Mouse (Mus musculus) kidney, postnatal 36 days (tissue): Measurements from ENCODE around the gene Suclg2.
A peak's percentile ranks its signal among the peaks of the same experiment; 100 is the strongest.

Source experiments
- DNase-seq, 2 experiments: peaks; one replicate each; pipeline ENCODE4 v3.0.0; 2021 to 2022; ENCODE audit warnings: mixed read lengths in 2 of 2

The Suclg2 gene

DNA sequence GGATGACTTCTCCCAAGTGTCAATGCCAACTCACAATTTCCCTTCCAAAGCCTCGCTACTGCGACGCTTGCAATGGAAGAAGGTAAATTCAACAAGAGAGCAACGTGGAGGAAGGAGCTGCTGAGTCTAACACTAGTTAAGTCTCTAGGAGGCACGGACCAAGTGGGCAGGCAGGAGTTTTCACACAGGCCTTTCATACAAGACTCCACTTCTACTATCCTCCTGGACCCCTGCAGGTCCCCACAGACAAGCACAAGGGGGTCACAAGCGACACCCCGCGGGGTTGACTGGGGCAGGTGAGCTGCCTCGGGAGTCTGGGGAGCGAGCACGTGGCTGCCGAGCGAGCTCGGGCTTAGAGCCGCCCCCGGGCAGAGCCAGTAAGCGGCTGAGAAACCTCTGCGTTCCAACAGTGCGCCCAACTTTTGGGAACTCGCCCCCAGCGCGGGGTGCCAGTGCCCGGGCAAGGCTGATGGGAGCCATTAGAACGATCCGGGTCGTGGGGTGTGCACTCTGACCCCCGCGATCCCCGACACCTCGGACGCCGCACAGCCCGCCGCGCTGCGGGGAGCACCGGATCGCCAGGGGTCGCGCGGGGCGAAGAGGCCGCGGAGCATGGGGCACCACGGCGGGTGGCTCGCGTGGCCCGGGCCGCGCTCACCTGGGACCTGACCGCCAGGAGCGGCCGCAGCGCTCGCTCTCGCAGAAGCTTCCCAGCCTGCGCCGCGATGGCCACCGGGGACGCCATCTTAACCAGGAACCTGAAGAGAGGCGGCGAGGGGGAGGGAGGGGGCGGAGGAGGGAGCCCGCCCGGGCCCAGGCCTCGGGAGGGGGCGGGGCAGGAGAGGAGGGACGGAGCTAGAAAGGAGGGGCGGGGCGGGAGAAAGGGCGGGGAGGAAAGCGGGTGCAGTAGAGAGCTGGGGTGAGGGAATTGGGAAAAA is at the start of gene Suclg2:
TSS of gene Suclg2 (minus strand) at position 770 of the 938 bp plus-strand sequence.
- peak; percentile 85 to 96 for DNase-seq

DNA sequence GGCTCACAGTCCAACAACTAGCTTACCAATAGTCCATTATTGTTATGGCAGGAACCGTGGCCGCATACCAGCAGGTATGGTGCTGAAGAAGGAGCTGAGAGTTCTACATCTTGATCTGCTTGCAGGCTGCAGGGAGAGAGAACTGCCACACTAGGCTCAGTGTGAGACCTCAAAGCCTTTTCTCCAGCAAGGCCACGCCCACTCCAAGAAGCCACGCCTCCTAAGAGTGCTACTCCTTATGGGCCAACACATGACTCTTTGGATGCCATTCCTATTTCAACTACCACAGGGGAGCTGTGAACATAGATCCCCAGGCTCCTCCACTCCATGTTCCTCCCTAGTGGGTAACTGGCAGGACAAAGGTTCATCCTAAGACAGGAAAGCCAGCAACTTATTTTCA is 48.0 kb upstream of the Suclg2 start:
- peak in 1 of 2 experiments; percentile 20 for DNase-seq

DNA sequence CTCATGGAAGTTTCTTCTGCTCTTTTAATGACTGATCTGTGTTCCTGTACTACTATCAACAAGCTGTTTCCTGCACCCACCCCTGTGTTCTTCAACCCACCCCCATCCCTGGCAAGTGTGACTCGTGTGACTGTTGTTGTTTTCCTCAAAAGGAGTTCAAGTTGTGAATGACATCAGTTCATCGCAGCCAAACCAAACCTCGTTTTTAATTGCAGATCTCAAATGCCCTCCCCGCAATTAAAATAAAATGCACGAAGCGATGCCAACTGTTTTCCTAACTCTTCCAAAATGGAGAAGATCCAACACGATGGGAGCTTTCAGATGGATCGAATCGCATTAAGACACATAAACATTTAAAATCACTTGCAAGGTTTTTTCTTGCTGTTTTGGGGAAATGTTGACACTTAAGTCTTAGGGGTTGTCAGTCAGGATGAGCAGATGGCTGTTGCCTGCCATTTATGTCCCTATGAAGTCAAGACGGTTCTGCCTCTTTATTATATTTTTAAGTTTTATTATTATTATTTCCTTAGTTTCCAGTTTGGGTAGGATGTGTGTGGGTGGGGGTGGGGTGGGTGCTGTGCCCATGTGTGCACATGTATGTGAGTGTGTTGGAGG is 41.1 kb upstream of the Suclg2 start:
- DNase-seq: no peak

DNA sequence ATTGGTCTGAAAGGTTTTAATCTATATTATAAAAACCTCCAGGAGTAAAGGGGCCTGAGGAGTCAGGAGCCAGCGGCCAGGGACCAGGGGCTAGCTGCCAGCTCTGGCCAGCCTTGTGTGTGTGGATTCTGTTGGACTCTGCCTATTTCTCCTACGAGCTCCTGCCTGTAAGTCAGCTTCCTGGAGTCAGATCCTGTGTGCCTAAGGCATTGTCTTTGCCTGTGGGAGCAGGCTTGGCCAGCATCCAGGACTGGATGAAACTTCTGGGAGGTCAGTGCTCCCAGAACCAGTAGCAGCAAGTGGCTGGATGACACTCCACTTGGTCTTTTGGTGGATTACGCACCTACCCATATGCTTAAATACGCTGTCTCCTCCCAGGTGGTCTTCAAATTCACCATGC is 23.8 kb upstream of the Suclg2 start:
- DNase-seq: peak; percentile 5 to 58

DNA sequence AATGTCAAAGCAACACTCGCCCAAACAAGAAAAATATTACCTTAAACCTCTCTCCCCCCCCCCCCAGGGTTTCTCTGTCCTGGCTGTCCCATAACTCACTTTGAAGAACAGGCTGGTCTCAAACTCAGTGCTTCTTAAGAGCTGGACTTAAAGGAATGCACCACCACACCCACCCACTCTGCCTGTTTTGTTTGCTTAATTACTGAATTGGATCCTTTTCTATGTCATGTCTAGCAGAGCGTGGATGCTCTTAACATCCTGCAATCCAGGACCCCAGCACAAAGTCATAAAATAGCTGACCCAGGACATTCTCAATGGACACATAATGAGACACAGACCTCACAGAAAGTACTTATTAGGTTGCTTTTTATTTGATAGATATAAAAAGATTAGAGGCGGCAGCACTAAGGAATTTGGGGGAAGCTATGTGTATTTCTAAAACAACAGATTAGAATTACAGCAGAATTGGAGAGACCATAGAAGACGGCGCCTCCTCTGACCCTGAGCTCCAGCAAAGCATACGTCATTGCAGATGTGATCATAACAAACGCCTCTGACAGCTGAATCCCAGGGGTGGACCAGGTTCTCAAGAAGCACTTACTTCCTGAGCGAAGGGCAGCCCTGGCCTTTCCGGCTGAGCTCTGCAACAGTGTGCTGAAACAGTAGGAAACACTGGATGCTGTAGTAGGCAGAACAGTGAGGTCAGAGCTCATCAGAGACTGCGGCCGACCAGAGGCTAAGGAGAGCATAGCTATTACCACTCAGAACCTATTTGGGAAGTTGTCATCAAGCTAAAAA is 13.2 kb upstream of the Suclg2 start:
- DNase-seq: peak in 1 of 2 experiments; percentile 30

DNA sequence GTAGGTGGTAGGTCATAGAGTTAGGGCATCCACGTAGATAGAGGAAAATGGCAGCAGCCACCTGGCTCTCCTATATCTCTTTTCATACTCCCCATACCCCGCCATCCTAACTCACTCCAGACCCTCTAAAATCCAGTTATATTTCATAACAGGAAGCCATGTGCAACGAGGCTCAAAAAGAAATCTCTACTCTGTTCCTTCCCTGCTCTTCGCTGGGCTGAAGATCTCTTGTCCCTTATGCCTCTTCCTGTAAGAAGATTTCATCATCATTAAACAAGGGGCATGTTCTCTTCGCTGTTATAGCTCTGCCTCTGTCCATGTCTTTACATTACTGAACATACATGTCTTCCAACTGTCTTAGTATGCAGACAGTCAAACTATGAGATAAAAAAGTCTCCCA is 10.8 kb upstream of the Suclg2 start:
- DNase-seq: no peak

DNA sequence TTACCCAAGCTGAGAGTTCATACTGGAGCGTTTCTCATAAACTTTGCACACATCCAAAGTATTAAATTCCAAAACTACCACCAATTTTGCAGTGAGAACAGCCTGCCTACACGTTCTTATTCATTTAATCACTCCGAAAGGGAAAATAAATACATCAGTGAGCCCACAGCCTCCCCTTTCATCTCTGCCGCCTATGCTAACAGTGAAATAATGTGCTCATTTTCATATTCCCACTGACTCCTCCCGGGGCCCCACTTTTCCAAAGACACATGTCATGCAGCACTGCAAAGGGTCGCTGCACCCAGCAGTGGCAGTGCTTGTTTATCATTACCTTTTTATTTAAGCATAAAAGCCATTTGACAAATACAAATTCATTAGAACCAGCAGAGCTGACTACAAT is 6.7 kb upstream of the Suclg2 start:
- DNase-seq: no peak

DNA sequence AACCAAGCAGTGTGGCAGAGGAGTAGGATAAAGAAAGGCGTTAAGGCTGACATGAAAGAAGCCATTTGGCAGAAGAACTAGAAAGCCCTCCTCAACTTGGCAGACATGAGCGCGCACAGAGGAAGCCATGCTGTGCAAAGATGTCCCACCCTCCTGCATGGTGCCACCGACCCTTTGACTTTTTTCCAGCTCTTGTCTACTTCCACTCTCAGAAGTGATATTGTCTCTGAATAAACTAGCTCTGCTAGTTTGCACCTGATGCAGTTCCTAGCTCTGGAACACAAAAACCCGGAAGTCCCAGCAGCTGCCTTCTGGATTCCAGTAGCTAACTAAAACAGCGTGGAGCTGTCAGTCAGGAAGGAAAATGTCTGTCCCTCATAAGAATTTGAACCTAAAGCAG is 4.8 kb upstream of the Suclg2 start:
- DNase-seq: no peak

DNA sequence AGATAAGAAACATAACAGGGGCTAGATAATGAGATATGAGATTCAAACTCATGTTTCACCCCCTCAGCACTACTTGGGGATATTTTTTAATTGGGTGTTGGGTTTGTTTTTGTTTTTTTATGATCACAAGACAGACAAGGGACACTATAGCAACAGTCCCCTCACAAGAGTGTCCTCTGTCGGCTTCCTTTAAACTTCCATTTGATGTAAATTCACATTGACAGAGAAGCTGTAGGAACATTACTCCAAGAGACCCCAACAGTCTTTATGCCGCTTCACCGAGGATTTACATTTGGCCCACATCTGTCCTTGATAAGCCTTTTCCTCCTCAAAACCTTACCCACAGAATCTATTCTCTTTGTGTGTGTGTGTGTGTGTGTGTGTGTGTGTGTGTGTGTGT is 1.2 kb upstream of the Suclg2 start:
- DNase-seq: no peak

DNA sequence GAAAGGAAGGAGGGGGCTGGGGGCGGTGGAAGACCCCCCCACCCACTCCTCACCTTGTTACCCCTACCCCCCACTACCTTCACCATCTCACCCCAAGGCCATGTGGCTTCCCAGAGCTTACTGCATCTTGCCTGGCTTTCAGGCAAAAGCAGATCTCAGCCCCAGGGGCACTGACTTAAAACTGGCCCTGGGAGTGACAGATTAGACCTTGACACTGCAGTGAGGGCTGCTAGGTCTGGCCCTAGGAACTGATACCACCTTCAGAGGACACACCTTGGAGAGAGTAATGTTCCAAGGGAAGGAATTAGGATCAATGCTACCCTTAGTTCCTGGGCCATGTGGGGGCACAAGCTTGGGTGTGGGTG is 351 bp upstream of the Suclg2 start:
- DNase-seq: no peak

DNA sequence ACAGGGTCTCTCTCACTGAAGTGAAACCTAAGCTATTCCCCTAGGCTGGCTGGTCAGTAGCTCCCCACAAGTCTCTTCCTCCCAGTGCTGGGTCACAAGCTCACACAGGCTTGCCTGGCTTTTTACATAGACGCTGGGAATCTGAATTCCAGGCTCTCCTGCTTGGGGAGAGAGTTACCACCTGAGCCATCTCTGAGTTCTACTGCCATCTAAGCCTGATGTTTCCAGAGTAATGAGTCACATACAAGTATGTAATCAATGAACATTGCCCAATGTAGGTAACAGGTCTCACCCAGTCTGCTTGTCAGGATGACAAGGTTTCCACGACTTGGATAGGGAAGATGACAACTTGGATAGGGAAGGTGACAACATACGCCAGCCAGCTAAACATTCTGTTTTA is 1.5 kb downstream of the Suclg2 start:
- DNase-seq: no peak

DNA sequence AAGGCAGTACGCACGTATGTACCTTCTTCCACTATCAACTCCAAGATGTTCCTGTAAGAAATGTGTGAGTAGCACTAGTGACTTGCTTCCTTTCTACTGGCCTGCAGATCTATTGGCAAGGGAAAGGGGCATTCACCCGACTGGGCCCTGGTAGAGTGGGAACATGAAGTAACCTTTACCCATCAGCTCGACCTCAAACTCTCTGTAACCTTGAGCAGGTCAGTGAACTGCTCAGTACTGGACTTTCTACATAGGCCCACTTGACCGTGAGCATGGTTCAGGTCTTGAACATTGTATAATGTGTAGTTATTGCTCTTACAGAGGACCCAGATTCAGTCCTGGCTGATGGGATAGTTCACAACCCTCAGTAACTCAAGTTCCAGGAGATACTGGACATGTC is 2.1 kb downstream of the Suclg2 start:
- DNase-seq: peak; percentile 57 to 77

DNA sequence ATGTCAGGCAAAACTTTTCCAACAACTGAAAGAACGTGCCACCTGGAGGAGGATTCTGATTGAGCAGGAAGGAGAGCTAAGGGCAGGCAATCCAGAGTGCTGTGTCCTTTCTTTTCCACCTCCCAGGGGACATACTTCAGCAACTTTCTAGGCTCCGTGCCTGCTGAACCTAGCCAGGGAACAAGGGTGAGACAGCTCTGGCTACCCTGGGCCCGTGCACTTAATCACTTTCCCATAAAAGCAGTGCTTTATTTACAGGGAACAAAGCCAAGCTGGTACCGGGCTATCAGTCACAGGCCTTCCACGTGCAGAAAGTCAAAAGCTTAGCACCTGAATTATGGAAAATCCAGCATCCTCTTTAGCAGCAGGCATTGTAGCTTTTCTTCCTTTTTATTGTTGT is 5.4 kb downstream of the Suclg2 start:
- peak; percentile 82 to 91 for DNase-seq

DNA sequence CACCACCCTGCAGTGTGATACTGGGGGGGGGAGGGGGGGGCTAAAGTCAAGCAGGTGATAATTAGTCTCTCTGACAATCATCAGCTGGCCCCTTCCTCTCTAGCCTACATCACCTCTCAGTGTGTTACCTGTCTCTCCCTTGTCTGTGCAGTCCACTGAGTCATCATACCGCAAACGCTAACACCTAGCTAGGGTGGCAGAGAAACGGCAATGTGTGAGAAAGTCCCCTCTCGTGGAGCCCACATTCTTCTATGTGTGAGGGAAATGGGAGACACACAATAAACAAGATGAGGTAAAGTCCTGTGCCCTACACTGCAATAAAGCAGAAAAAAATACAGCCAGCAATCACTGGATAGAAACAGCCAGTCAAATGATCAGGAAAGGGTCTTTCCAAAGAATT is 6.5 kb downstream of the Suclg2 start:
- no peak for DNase-seq

DNA sequence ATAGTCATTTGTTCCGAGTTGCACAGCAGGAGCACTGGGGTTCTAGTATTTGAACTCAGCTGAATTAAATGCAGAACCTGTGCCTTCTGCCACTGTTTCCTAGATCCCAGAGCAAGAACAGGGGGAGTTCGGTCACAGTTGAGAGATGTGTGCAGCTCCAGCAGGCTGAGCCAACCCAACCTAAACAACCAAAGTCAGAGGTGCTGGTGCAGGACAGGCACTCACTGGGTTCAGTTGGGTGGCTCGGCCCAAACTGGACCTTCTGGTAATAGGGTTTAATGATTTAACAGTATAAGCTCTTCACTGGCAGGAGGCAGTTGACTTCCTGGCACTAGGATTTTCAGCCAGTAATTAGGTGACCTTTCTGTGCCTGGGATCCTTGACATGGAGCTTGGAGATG is 6.9 kb downstream of the Suclg2 start:
- DNase-seq: peak; percentile 74 to 89

DNA sequence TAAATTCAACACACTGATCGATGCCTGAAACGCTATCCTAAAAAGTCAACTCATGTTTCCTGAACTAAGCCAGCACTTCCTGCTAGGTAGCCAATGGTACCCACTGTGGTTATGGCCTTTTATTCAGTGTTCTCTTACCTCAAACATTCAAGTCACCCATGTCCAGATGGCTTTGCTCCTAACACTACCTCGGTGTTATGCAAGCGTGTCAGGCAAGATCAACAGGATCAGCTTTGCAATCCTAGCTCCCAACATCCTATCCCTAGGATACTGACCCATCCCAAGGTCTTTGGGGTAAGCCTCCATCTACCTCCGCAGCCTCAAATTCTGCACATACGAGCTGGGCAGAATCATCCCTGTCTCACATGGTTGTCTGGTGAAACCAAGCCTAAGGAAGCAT is 7.7 kb downstream of the Suclg2 start:
- DNase-seq: no peak

DNA sequence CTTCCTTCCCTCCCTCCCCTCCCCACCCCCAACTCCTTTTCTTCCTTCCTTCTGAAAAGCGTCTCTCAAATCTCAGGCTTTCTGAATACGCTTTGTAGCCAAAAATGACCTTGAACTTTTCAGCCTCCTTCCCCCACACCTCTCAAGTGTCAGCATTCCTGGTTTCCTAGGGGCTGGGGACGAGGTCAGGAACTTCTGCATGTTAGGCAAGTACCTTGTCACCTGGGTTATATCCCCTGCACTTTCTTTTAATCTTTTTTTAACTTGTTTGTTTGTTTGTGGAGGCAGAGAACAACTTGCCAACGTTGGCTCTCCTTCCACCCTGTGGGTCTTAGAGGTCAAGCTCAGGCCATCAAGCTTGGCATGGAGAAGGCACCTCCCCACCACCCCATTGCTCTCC is 9.1 kb downstream of the Suclg2 start:
- DNase-seq: peak in 1 of 2 experiments; percentile 27

DNA sequence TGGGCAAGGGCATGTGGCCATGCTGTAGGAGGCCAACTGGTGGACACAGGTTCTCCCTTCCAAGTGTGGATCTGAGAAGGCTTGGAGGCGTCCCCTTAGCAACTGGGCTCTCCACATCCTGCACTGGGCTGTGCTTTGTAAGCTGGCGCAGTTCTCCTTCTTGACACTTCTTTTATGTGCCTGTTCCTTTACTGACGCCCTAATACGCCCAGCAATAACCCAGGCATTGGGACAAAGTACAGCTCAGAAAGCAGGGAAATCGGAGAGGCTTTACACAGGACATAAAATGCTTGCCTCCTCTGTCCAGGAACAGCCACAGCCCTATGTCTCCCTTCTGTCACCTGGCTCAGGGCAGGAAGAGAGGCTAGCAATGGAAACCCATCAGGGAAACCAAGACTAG is 9.5 kb downstream of the Suclg2 start:
- peak; percentile 31 to 41 for DNase-seq

DNA sequence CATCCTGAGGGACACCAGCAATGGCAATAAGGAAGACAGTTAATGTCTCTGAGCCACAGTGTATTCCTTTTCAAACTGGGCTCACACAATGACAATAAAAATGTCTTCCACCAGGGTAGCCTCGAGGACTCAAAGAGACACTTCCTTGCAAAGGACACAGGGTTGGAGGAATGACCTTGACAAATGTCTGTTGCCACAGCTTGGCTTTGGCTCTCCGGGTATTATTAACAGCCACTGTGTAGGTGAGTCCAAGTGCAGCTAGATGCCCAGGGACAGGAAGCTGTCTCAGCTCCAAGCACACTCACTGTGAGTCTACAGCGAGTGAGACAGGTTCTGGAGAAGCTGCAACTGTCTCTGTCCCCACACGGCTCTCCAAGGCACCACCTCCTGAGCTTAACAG is 14.0 kb downstream of the Suclg2 start:
- peak; percentile 34 to 42 for DNase-seq

DNA sequence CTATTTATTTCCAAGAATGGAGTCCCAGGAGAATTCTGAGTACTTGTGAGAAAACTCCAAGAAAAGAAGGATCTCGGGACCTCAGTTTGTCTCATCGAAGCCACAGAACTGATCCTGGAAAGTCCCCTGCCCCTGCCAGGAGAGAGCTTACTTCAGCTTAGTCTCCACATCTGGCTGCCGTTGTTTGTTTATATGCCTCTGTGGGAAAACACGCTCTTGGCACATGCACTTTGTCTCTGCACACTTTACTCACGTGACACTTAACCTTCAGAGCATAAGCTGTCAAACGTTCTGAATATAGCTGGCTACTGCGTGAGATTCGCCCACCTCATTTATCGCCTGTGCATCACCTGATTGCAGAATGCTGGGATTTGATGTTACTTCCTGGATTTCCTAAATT is 16.4 kb downstream of the Suclg2 start:
- peak; percentile 25 to 48 for DNase-seq

DNA sequence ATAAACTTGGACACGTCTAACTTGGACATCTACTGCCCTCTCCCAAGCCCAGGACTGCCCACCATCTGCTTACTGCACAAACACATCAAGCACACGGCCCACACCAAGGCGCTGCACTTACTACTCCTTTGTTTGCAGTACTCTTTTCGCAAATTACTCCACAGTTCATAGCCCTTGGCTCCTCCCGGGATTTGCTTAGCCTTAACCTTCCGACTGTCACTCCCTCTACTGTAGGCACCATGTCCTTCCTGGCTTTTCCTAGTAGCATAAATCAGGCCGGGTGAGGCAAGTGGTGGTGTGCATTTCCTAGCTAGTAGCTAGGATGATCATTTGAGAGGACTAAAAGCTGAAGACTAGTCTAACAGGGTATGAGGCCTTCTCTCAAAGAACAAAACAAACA is 16.8 kb downstream of the Suclg2 start:
- no peak for DNase-seq

DNA sequence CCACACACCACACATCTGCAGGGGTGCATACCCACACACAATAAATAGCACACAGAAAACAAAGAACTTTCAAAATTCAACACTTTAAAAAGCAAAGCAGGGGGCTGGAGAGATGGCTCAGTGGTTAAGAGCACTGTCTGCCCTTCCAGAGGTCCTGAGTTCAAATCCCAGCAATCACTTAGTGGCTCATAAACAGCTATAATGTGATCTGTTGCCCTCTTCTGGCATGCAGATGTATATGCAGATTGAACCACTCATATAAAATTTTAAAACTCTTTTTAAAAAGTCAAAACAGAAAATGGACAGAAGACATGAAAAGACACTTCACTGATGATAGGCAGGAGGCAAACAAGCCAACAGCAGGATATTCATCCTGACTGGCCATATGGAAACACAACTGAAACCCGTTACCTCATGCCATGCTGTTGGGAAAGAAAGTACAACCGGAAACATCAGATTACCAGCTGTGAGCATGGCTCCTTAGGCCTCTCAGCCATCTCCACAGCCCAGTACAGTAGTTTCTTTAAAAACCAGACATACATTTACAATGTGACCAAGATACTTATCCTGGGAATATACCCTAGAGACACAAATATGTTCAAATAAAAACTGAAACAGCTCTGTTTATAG is 17.5 kb downstream of the Suclg2 start:
- DNase-seq: no peak

DNA sequence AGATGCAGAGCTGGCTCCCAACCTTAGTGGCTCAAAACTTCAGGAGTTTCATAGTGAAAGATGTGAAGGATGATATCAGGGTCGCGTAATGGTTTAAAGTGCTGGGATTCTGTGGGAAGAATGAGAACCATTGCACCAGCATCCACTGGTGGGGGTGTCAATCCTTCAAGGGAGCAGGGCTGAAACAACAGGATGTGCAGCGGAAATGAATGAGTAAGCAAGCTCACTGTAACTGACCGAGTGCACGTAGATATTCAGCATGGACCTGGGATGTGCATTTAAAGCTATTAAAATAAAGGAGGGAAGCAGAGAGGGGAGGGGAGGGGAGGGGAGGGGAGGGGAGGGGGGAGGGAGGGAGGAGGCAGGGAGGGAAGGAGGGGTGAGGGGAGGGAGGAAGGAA is 18.4 kb downstream of the Suclg2 start:
- no peak for DNase-seq
